Mouse (Mus musculus) myocyte (in vitro differentiated cells): ENCODE measurements at regions not wholly inside any gene's neighbourhood (a gene's known extent, or its start where the extent isn't known, plus 50 kb on each side); places are given as distances from the start of the nearest gene placed in this dataset.

Experiments
- H3K27me3 ChIP-seq: one replicate; pipeline ENCODE4 v1.6.1; 2011; ENCODE audit not compliant: control insufficient read depth, insufficient read depth, insufficient read length
- H3K36me3 ChIP-seq: one replicate; pipeline ENCODE4 v1.6.1; 2011; ENCODE audit not compliant: control insufficient read depth, insufficient read depth
- H3K4me2 ChIP-seq: one replicate; pipeline ENCODE4 v1.6.1; 2011; ENCODE audit warnings: low read depth, control low read depth
- H3K4me3 ChIP-seq: one replicate; pipeline ENCODE4 v1.5.1; 2011; ENCODE audit warnings: mild to moderate bottlenecking, control low read depth, moderate library complexity
- H3K79me2 ChIP-seq: one replicate; pipeline ENCODE4 v1.6.1; 2011; ENCODE audit not compliant: control insufficient read depth, insufficient read depth
- H3ac ChIP-seq: one replicate; pipeline ENCODE4 v1.6.1; 2011; ENCODE audit not compliant: control insufficient read depth, insufficient read length
- CEBPB ChIP-seq: IDR thresholded peaks from 2 replicates; pipeline ENCODE4 v1.6.1; 2011; ENCODE audit warnings: mild to moderate bottlenecking, moderate library complexity; ENCODE audit not compliant: poor library complexity, insufficient read depth, severe bottlenecking
- E2F4 ChIP-seq: IDR thresholded peaks from one replicate; pipeline ENCODE4 v1.6.1; 2011; ENCODE audit warnings: mild to moderate bottlenecking, control low read depth, moderate library complexity; ENCODE audit not compliant: insufficient read depth
- MAX ChIP-seq: IDR thresholded peaks from one replicate; pipeline ENCODE4 v1.6.1; 2011; ENCODE audit warnings: low read depth, mild to moderate bottlenecking, control low read depth
- MYOD1 ChIP-seq, 3 experiments: IDR thresholded peaks; one replicate each; pipeline ENCODE4 v1.6.1; 2011; ENCODE audit warnings: control low read depth in 2 of 3, low read depth in 2 of 3, mild to moderate bottlenecking in 2 of 3, moderate library complexity in 1 of 3; ENCODE audit not compliant: insufficient read length in 2 of 3, control insufficient read depth in 1 of 3
- MYOG ChIP-seq, 3 experiments: IDR thresholded peaks; one replicate each; pipeline ENCODE4 v1.6.1; 2011; ENCODE audit warnings: control low read depth in 2 of 3, low read depth in 2 of 3, mild to moderate bottlenecking in 2 of 3; ENCODE audit not compliant: insufficient read length in 2 of 3, control insufficient read depth in 1 of 3, insufficient read depth in 1 of 3
- POLR2A ChIP-seq: IDR thresholded peaks from one replicate; pipeline ENCODE4 v1.6.1; 2011; ENCODE audit warnings: low read depth, mild to moderate bottlenecking, control low read depth, moderate library complexity; ENCODE audit not compliant: insufficient read length
- POLR2AphosphoS2 ChIP-seq: IDR thresholded peaks from one replicate; pipeline ENCODE4 v1.6.1; 2011; ENCODE audit warnings: low read depth, control low read depth; ENCODE audit not compliant: insufficient read length
- REST ChIP-seq: IDR thresholded peaks from one replicate; pipeline ENCODE4 v1.6.1; 2011; ENCODE audit warnings: mild to moderate bottlenecking, control low read depth, moderate library complexity; ENCODE audit not compliant: insufficient read depth, insufficient read length
- SRF ChIP-seq: IDR thresholded peaks from one replicate; pipeline ENCODE4 v1.6.1; 2011; ENCODE audit warnings: low read depth; ENCODE audit not compliant: control insufficient read depth, insufficient read length
- TCF12 ChIP-seq: IDR thresholded peaks from one replicate; pipeline ENCODE4 v1.6.1; 2011; ENCODE audit warnings: mild to moderate bottlenecking, control low read depth; ENCODE audit not compliant: poor library complexity, insufficient read depth, severe bottlenecking
- TCF3 ChIP-seq: IDR thresholded peaks from one replicate; pipeline ENCODE4 v1.6.1; 2011; ENCODE audit warnings: low read depth, control low read depth; ENCODE audit not compliant: insufficient read length
- USF1 ChIP-seq: IDR thresholded peaks from one replicate; pipeline ENCODE4 v1.6.1; 2011; ENCODE audit warnings: low read depth, mild to moderate bottlenecking, control low read depth, moderate library complexity

DNA sequence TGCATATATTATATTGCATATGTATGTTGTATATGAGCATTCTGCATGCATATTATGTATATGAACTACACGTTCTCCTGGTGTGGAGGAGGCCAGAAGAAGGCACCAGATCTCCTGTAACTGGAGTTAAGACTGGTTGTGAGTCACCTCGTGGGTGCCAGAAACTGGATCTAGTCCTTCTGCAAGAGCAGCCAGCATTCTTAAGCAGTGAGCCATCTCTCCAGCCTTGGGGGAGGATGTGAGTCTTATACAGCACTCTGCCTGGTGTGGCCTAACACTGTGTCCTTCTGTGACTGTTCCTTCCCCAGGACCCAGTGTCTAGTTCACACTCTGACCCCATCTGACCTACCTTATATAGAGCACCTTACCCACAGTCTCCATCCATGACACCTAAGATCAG is 121.6 kb downstream of the Gm26897 start:
- no peak overlapping the region for H3K4me2 ChIP-seq
- no peak for TF ChIP-seq TCF3
- TF ChIP-seq POLR2AphosphoS2: no peak
- no peak for TF ChIP-seq MYOG (IDR thresholded peaks at IDR 0.05; ENCODE audit: control insufficient read depth in 1 of 3, insufficient read depth in 1 of 3, insufficient read length in 2 of 3, low read depth in 2 of 3)
- TF ChIP-seq SRF: no peak
- no peak for TF ChIP-seq USF1
- TF ChIP-seq MAX: no peak
- TF ChIP-seq MYOD1 (IDR thresholded peaks at IDR 0.05; ENCODE audit: control insufficient read depth in 1 of 3, insufficient read length in 2 of 3, low read depth in 2 of 3): no peak
- TF ChIP-seq CEBPB: no peak
- no peak for TF ChIP-seq REST
- no peak for TF ChIP-seq TCF12
- no peak for TF ChIP-seq POLR2A
- TF ChIP-seq E2F4: no peak
- no peaks in the 10 kb centered on the region for H3K36me3 ChIP-seq
- H3K4me3 ChIP-seq: no peak overlapping the region
- peaks cover 12% of the 10 kb centered on the region for H3K27me3 ChIP-seq
- H3K79me2 ChIP-seq: no peaks in the 10 kb centered on the region
- H3ac ChIP-seq: no peak overlapping the region

DNA sequence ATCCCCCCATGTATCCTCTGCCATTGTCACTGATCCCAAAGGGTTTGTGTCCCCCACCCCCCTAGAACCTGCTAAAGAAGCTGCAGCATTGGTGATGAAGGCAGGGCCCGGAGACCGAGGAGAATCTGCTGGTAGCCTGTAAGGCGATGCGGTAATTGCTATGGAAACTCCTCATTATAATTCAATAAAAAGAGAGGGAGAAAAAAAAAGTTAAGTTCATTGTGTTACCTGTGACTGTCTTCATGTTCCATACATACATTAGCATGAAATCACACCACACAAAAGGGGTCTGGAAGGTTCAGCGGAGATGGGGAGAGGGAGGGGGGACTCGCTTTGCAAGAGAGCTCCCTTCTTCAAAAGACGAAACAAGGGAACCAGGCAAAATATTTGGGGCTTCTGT is 123.5 kb downstream of the Gm26897 start:
- TF ChIP-seq TCF12 (no peak), SRF (no peak), TCF3 (no peak), USF1 (no peak), E2F4 (no peak), MYOD1 (IDR thresholded peaks at IDR 0.05; ENCODE audit: control insufficient read depth in 1 of 3, insufficient read length in 2 of 3, low read depth in 2 of 3) (no peak), POLR2A (no peak), CEBPB (no peak), MYOG (IDR thresholded peaks at IDR 0.05; ENCODE audit: control insufficient read depth in 1 of 3, insufficient read depth in 1 of 3, insufficient read length in 2 of 3, low read depth in 2 of 3) (no peak), REST (no peak), MAX (no peak), POLR2AphosphoS2 (no peak)
- no peaks in the 10 kb centered on the region for H3K79me2 ChIP-seq
- H3K27me3 ChIP-seq: peaks cover 6% of the 10 kb centered on the region
- no peak overlapping the region for H3K4me3 ChIP-seq
- H3K4me2 ChIP-seq: no peak overlapping the region
- H3ac ChIP-seq: no peak overlapping the region
- H3K36me3 ChIP-seq: no peaks in the 10 kb centered on the region

DNA sequence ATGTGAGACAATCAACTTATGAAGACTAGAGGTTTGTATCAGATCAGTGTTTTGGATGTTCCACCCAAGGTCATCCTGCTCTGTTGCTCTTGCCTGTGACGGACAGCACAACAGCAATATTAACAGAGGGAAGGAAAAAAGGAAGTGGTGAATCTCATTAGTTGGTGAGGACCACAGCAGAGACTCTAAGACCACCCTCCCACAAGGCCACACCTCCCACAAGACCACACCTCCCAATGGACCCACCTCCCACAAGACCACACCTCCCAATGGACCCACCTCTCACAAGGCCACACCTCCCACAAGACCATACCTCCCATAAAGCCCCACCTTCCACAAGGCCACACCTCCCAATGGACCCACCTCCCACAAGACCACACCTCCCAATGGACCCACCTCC is 126.7 kb downstream of the Gm26897 start:
- Histone ChIP-seq H3K4me3 (no peak overlapping the region), H3ac (no peak overlapping the region), H3K4me2 (no peak overlapping the region), H3K79me2 (no peaks in the 10 kb centered on the region), H3K27me3 (no peaks in the 10 kb centered on the region), H3K36me3 (no peaks in the 10 kb centered on the region)
- no peak for TF ChIP-seq MYOG (IDR thresholded peaks at IDR 0.05; ENCODE audit: control insufficient read depth in 1 of 3, insufficient read depth in 1 of 3, insufficient read length in 2 of 3, low read depth in 2 of 3)
- TF ChIP-seq E2F4: no peak
- TF ChIP-seq SRF: no peak
- no peak for TF ChIP-seq CEBPB
- TF ChIP-seq POLR2A: no peak
- no peak for TF ChIP-seq POLR2AphosphoS2
- TF ChIP-seq REST: no peak
- no peak for TF ChIP-seq TCF12
- no peak for TF ChIP-seq TCF3
- no peak for TF ChIP-seq MYOD1 (IDR thresholded peaks at IDR 0.05; ENCODE audit: control insufficient read depth in 1 of 3, insufficient read length in 2 of 3, low read depth in 2 of 3)
- no peak for TF ChIP-seq USF1
- TF ChIP-seq MAX: no peak

DNA sequence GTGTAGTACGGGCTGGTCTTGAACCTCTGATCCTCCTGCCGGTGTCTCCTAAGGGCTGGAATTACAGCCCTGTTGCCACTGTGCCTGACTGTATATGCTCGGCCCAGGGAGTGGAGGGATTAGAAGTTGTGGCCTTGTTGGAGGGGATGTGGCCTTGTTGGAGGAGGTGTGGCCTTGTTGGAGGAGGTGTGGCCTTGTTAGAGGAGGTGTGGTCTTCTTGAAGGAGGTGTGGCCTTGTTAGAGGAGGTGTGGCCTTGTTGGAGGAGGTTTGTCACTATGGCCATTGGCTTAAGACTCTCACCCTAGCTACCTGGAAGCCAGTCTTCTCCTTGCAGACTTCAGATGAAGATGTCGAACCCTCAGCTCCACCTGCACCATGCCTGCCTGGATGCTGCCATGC is 128.6 kb downstream of the Gm26897 start:
- no peak overlapping the region for H3K4me3 ChIP-seq
- no peaks in the 10 kb centered on the region for H3K79me2 ChIP-seq
- H3K36me3 ChIP-seq: no peaks in the 10 kb centered on the region
- no peaks in the 10 kb centered on the region for H3K27me3 ChIP-seq
- no peak overlapping the region for H3K4me2 ChIP-seq
- H3ac ChIP-seq: no peak overlapping the region
- TF ChIP-seq POLR2A (no peak), SRF (no peak), USF1 (no peak), MAX (no peak), REST (no peak), POLR2AphosphoS2 (no peak), MYOG (IDR thresholded peaks at IDR 0.05; ENCODE audit: control insufficient read depth in 1 of 3, insufficient read depth in 1 of 3, insufficient read length in 2 of 3, low read depth in 2 of 3) (no peak), E2F4 (no peak), CEBPB (no peak), MYOD1 (IDR thresholded peaks at IDR 0.05; ENCODE audit: control insufficient read depth in 1 of 3, insufficient read length in 2 of 3, low read depth in 2 of 3) (no peak), TCF3 (no peak), TCF12 (no peak)

DNA sequence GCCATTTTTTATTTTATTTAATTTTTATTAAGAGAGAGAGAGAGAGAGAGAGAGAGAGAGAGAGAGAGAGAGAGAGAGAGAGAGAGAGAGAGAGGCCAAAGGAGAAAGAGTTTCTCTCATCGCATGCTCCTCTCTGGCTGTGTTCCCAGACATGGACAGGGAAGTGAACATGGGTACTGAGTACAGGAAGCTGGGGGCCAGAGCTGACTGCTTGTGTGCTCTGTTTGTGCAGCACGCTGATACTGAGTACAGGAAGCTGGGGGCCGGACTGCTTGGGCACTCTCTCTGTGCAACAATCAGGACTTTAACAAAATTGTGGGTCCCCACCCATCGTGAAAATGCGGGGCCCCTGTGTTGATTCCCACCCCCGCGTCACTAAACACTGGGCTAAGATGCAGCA is 130.2 kb downstream of the Gm26897 start:
- H3K36me3 ChIP-seq: no peaks in the 10 kb centered on the region
- H3K4me3 ChIP-seq: no peak overlapping the region
- no peak overlapping the region for H3K4me2 ChIP-seq
- TF ChIP-seq MYOG (IDR thresholded peaks at IDR 0.05; ENCODE audit: control insufficient read depth in 1 of 3, insufficient read depth in 1 of 3, insufficient read length in 2 of 3, low read depth in 2 of 3) (no peak), POLR2A (no peak)
- no peaks in the 10 kb centered on the region for H3K27me3 ChIP-seq
- no peaks in the 10 kb centered on the region for H3K79me2 ChIP-seq
- H3ac ChIP-seq: no peak overlapping the region
